Mouse (Mus musculus): ENCODE measurements around the gene Slc35d2.

DNA sequence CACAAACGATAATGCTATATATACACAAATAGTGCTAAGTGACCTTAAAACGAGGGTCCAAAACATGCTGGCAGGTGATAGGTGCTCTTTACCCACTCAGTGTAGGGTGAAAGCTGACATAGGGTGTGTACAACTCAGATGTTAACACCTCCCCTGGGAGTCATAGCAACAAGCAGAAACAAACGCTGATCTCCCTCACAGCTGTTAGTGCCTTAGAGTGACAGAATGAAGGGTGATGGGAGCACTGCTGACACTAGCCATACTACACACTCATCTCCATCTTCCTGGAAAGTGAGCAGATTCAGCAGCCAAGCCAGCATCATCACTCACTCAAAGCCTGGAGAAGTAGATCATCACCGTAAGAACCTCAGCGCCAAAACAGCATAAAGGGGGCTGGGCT is 21.0 kb upstream of the Slc35d2 start:
- TF ChIP-seq CTCF (IDR thresholded peaks at IDR 0.05) = no peak
- no peak for TF ChIP-seq EP300 (IDR thresholded peaks at IDR 0.05)
